Comparison of ENCODE assay signal across 8 mouse cellular contexts in the genomic region with DNA sequence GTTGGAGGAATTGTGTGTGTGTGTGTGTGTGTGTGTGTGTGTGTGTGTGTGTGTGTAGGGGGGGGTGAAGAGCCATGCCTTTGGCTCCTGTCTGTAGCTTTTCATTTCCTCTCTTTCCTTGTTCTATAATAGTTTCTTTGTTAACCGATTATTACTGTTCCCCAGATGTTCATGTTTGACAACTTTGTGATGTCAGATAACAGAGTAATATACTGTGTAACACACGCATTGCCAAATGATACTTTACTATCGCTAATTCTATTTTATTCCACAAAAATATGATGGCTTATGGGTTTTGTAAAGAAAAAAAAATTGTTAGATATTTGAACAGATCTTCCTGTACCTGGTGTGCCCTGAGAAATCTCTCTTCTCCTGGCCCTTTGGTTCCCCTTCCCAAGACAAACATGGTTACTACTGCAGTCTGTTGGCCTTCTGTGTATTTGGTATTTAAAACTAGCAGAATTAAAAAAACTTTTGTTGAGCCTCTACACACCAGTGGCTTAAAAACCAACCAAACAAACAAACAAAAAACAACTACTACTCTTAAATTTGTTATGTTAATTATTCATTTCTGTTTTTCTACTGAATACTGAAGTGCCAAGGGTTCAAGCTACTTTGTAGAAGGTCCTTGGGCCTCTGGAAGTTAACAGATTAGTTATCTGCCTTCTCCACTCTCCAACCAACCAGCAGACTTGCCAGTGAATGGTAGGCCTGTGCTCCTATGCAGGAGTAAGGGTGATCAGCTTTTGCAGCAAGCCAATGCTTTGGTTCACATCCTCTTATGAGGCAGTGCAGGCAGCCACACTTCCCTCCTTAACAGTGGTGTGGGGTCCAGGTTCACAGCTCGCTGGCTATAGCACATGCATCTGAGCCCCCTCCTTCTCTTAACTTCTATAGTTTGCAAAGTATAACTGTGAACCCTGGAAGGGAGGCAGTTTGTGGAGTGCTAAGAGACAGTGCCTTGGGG. TPM values are rescaled to one million over a fixed set of nuclear protein-coding genes. Genes with fewer than 3 reads are reported as not detected.
DNase-seq lines count a peak whose midpoint lies in the region; ATAC-seq lines count a peak whose summit lies in the region.

No protein-coding gene starts in this region.

- H3K27me3 ChIP-seq in hindbrain, embryonic 12.5 days = peaks cover 48% of the 10 kb centered on the region
- peaks cover 19% of the 10 kb centered on the region for H3K27me3 ChIP-seq in hindbrain, embryonic 11.5 days (ENCODE audit: control insufficient read depth, insufficient read depth, low read length)
- H3K27me3 ChIP-seq in limb, embryonic 12.5 days = peaks cover 34% of the 10 kb centered on the region

- H3K9ac ChIP-seq in hindbrain, embryonic 12.5 days = no peak overlapping the region
- H3K9ac ChIP-seq in hindbrain, embryonic 11.5 days (ENCODE audit: low read depth, low read length) = no peak overlapping the region
- H3K9ac ChIP-seq in limb, embryonic 12.5 days (replicated peaks) = no peak overlapping the region

- 0 out of 2 replicates have a peak overlapping the region, but pooled peaks have one; percentile 49 for H3K4me3 ChIP-seq in hindbrain, embryonic 12.5 days
- H3K4me3 ChIP-seq in hindbrain, embryonic 11.5 days (ENCODE audit: low read depth, low read length) = no peak overlapping the region
- H3K4me3 ChIP-seq in limb, embryonic 12.5 days (replicated peaks) = no peak overlapping the region; the same call in 1 of the 2 replicates

- no peaks in the 10 kb centered on the region for H3K9me3 ChIP-seq in hindbrain, embryonic 12.5 days (replicated peaks)
- H3K9me3 ChIP-seq in hindbrain, embryonic 11.5 days (ENCODE audit: control insufficient read depth, low read length) = no peaks in the 10 kb centered on the region
- no peaks in the 10 kb centered on the region for H3K9me3 ChIP-seq in limb, embryonic 12.5 days

- no peak for DNase-seq in hindbrain, embryonic 11.5 days (ENCODE audit: low spot score)
- DNase-seq in c-Kit-positive CD71-positive TER-119-positive erythroid progenitor cells, embryonic 14.5 days (ENCODE audit: low spot score) = peak; percentile 81
- DNase-seq in spleen, adult 12 weeks (ENCODE audit: low spot score) = peak; percentile 48
- DNase-seq in frontal cortex, postnatal 10 days (ENCODE audit: low spot score in 2 of 2) = no peak
- no peak for DNase-seq in Muller cell, postnatal 12 days (ENCODE audit: inconsistent ontology term)
- DNase-seq in layer of hippocampus, adult 18-20 months (ENCODE audit: low spot score in 2 of 2) = no peak

- H3K36me3 ChIP-seq in hindbrain, embryonic 12.5 days = no peaks in the 10 kb centered on the region
- no peaks in the 10 kb centered on the region for H3K36me3 ChIP-seq in hindbrain, embryonic 11.5 days (ENCODE audit: control insufficient read depth, insufficient read depth, low read length)
- no peaks in the 10 kb centered on the region for H3K36me3 ChIP-seq in limb, embryonic 12.5 days

- ATAC-seq in hindbrain, embryonic 12.5 days (ENCODE audit: low FRiP score) = no peak
- ATAC-seq in hindbrain, embryonic 11.5 days (ENCODE audit: low FRiP score) = no peak
- ATAC-seq in limb, embryonic 12.5 days (ENCODE audit: insufficient number of reproducible peaks, insufficient read depth, low FRiP score, low TSS enrichment, low read depth) = no peak

- peak overlapping the region; percentile 96 for H3K4me2 ChIP-seq in hindbrain, embryonic 12.5 days (replicated peaks)
- no peak overlapping the region for H3K4me2 ChIP-seq in hindbrain, embryonic 11.5 days (replicated peaks; ENCODE audit: low read depth, low read length)
- peak overlapping the region; percentile 99 for H3K4me2 ChIP-seq in limb, embryonic 12.5 days

- H3K4me1 ChIP-seq in hindbrain, embryonic 12.5 days = peaks cover 21% of the 10 kb centered on the region
- peaks cover 6% of the 10 kb centered on the region; the same call in 1 of the 2 replicates for H3K4me1 ChIP-seq in hindbrain, embryonic 11.5 days (replicated peaks; ENCODE audit: control insufficient read depth, insufficient read depth, low read length)
- H3K4me1 ChIP-seq in limb, embryonic 12.5 days (replicated peaks) = peaks cover 13% of the 10 kb centered on the region; the same call in 1 of the 2 replicates

- 66% methylated on average over 4 of the region's 4 CpGs for WGBS in hindbrain, embryonic 12.5 days
- WGBS in hindbrain, embryonic 11.5 days = 60% methylated on average over 4 of the region's 4 CpGs
- 55% methylated on average over 4 of the region's 4 CpGs for WGBS in limb, embryonic 12.5 days

- H3K27ac ChIP-seq in hindbrain, embryonic 12.5 days = no peak overlapping the region
- H3K27ac ChIP-seq in hindbrain, embryonic 11.5 days (ENCODE audit: low read depth, low read length) = no peak overlapping the region
- H3K27ac ChIP-seq in limb, embryonic 12.5 days = no peak overlapping the region

RNA-seq across cellular contexts. Expression of a gene that starts 2.3 kb away (rescaled TPM):
- 3.4 and 3.7 TPM in 2 replicates for polyA plus RNA-seq in hindbrain, embryonic 12.5 days (2016; fragmentation: Nextera tagmentation; extraction: Ambion mirVana)
- polyA plus RNA-seq in hindbrain, embryonic 11.5 days (2014; fragmentation: Nextera tagmentation; extraction: Ambion mirVana) = 4.5 and 4.7 TPM in 2 replicates
- 1.6 and 2.1 TPM in 2 replicates for polyA plus RNA-seq in limb, embryonic 12.5 days (2016; fragmentation: Nextera tagmentation; extraction: Ambion mirVana)
- 1 to 10 TPM; 8.7 to 8.9 TPM for total RNA-seq in layer of hippocampus, adult 18-20 months (2021)

RNA-seq across cellular contexts. Expression of a gene that starts 11.6 kb away (rescaled TPM):
- 1.5 and 1.6 TPM in 2 replicates for polyA plus RNA-seq in hindbrain, embryonic 12.5 days (2016; fragmentation: Nextera tagmentation; extraction: Ambion mirVana)
- 1.2 and 1.3 TPM in 2 replicates for polyA plus RNA-seq in hindbrain, embryonic 11.5 days (2014; fragmentation: Nextera tagmentation; extraction: Ambion mirVana)
- 0.46 and 0.74 TPM in 2 replicates for polyA plus RNA-seq in limb, embryonic 12.5 days (2016; fragmentation: Nextera tagmentation; extraction: Ambion mirVana)
- 1 to 10 TPM; 8.8 to 9.3 TPM for total RNA-seq in layer of hippocampus, adult 18-20 months (2021)

RNA-seq across cellular contexts. Expression of a gene that starts 45.4 kb away (rescaled TPM):
- polyA plus RNA-seq in hindbrain, embryonic 12.5 days (2016; fragmentation: Nextera tagmentation; extraction: Ambion mirVana) = 80.8 and 83.8 TPM in 2 replicates
- 71.9 and 77.9 TPM in 2 replicates for polyA plus RNA-seq in hindbrain, embryonic 11.5 days (2014; fragmentation: Nextera tagmentation; extraction: Ambion mirVana)
- 64.8 and 69.4 TPM in 2 replicates for polyA plus RNA-seq in limb, embryonic 12.5 days (2016; fragmentation: Nextera tagmentation; extraction: Ambion mirVana)
- total RNA-seq in layer of hippocampus, adult 18-20 months (2021) = 10 to 100 TPM; 81.4 to 83.4 TPM

Comparison
In these comparisons a context has a peak if more than half of its experiments do, and no peak if none do; other contexts are left out.
1. DNase-seq: peak in c-Kit-positive CD71-positive TER-119-positive erythroid progenitor cells, embryonic 14.5 days (single experiment) and spleen, adult 12 weeks (single experiment); none in hindbrain, embryonic 11.5 days (single experiment), frontal cortex, postnatal 10 days (0 of 2), Muller cell, postnatal 12 days (single experiment) and layer of hippocampus, adult 18-20 months (0 of 2).